Mouse (Mus musculus) gastrocnemius, postnatal 14 days (tissue): ENCODE data around the gene Cpne9. TPM values are rescaled to one million over a fixed set of nuclear protein-coding genes. Genes with fewer than 3 reads are reported as not detected.
"Not testable (repeated sequence)": the region's sequence is repeated elsewhere in the genome, so short reads cannot be mapped to it uniquely, and the experiment has no call there.

ENCODE experiments used
- DNase-seq: peaks from one replicate; pipeline ENCODE4 v3.0.0; 2021; ENCODE audit warnings: mixed read lengths
- intact Hi-C: fragments of 180-260 bp; cut with DNase I; formaldehyde crosslinking; loops from one replicate; pipeline ENCODE4 v1.15.1; 2025; ENCODE audit warnings: low total_unique reads
- total RNA-seq, 2 experiments: library from RNA; stranded (reverse); gene quantifications; 2 replicates each; pipeline ENCODE4 v1.2.3; 2021

The Cpne9 gene
- total RNA-seq, 2 experiments from 2014 or later = 0.14 TPM; not detected in 1

DNA sequence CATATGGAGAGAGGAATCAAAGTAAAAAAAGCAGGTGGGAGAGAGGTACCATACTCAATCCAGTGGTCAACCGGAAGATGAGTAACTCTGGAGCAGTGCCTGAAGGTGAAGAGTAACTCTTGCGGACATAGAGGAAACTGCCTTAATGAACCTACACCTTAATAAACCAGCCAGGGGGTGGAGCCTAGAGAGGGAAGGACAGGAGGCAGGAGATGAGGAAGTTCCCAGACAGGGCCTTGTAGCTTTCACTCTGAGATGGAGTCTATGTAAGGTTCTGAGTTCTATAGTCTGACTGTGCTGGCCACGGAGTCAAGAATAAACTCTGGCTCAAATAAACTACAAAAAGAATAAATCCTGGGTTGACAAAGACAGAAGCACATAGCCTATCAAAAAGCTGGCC is 2.8 kb downstream of the Cpne9 start:
- intact Hi-C loops = loop anchor here (10.0 kb wide), 1 partner anchor 90 kb away; the partner anchor contains the start of gene Lhfpl4
- no peak for DNase-seq

DNA sequence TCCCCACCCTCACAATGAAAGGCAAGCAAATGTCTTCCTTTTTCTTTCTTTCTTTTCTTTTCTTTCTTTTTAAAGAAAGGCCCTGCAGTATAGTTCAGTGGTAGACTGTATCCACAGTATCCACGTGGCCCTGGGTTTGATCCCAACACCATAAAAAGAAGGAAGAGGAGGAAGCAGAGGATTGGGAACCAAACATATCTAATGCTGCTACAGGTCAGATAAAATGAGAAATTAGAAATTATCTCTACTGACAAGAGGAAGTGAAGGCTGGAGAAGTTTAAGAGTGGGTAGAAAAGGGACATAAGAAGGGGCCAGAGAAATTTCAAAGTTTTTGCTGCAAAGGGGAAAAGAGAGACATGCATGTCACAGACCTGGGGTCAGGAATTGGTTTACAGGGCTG is 4.2 kb downstream of the Cpne9 start:
- intact Hi-C loops = loop anchor here (10.0 kb wide), 1 partner anchor 92 kb away; the partner anchor contains the start of gene Lhfpl4
- DNase-seq = no peak

DNA sequence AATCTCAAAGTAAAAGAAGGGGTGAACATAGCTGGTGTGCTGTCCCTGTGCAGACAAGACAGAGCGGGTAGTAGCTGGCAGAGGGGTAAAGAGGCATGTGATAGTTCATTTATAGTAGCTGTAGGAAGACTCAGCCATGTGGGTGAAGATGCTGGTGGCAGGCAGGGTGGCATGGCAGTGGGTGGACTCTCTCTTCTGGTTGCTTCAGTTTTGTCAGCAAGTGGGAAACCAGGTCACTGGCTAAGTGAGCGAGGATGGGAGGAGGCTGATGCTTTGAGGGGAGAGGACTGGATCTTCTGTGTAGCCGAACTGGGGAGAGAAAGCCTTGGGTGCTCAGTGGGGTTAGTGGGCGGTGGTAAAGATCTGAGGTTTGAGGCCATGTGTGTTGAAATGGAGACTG is 5.1 kb downstream of the Cpne9 start:
- DNase-seq = no peak
- intact Hi-C loops = loop anchor here (10.0 kb wide), 1 partner anchor 92 kb away; the partner anchor contains the start of gene Lhfpl4

DNA sequence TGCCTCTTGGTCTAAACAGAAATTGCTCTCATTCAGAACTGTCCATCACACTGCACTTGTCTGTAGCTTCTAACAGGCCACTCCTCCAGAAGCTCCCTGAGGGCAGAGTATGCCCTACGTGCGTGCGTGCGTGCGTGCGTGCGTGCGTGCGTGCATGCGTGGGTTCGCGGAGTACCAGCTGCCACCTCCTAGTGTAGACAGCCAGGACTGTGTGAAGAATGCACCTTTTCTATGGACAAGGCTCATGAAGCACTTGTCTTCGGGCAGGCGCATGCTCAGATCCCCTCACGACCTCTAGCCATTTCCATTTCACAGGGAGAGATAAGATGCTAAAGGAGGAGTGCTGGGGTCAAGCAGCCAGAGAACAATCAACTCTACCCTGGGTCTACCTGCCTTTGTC is 7.2 kb downstream of the Cpne9 start:
- no peak for DNase-seq
- intact Hi-C loops = loop anchor here (10.0 kb wide), 1 partner anchor 95 kb away; the partner anchor contains the start of gene Lhfpl4

DNA sequence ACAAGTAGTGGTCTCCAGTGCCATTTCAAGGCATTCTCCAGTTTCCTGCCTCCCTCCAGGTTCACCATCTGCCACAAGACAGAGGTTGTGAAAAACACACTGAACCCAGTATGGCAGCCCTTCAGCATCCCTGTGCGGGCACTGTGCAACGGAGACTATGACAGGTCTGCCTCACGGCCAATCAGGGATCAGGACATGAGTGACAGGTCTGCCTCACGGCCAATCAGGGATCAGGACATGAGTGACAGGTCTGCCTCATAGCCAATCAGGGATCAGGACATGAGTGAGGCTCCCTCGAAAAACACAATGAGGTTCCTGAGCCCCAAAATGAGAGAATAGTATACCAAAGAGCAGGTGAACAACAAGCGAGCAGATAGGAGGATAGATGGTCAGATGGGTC is 8.2 kb downstream of the Cpne9 start:
- no peak for DNase-seq
- intact Hi-C loops = no loop called here

DNA sequence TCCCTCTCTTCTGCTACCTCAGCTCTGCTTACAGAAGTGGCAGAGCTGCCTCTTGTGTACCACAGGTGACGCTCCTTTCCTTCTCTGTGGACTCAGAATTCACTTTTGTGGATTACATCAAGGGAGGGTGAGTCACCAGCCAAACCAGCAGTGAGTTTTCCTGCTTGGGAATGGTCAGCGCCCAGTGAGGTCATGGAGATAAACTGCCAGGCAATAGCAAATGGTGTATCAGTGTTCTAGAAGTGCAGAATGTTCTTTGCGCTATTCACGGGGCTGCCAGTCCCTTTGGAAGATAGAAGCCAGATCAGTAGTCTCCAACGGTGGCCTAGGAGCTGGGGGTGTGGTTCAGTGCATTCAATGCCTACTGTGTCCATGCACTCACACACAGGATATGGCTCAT is 10.8 kb downstream of the Cpne9 start:
- DNase-seq = no peak
- intact Hi-C loops = no loop called here

DNA sequence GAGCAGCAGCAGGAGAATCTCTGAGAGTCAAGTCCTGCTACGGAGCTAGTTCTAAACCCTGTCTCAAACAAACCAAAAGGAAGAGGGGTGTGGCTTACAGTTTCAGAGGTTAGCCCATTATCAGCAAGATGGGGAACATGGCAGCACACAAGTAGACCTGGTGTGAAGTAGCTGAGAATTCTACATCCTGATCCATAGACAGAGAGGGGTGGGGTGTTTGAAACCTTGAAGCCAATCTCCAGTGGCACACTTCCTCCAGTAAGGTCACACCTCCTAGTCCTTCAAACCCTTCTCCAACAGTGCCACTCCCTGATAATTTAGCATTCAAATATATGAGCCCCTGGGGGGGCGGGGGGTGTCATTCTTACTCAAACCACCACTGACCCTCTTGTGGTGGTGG is 13.9 kb downstream of the Cpne9 start:
- DNase-seq = no peak
- intact Hi-C loops = no loop called here

DNA sequence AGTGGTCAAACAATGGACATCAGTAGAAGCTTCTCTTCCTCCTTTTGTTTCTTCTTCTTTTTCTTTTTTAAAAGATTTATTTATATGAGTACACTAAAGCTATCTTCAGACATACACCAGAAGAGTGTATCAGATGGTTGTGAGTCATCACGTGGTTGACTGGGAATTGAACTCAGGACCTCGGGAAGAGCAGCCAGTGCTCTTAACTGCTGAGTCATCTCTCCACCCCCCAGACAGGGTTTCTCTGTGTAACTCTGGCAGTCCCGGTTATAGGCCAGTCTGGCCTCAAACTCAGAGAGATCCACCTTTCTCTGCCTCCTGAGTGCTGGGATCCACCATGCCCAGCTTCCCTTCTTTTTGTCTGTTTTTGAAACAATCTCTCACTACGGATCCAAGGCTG is 14.5 kb downstream of the Cpne9 start:
- no peak for DNase-seq
- intact Hi-C loops = no loop called here

DNA sequence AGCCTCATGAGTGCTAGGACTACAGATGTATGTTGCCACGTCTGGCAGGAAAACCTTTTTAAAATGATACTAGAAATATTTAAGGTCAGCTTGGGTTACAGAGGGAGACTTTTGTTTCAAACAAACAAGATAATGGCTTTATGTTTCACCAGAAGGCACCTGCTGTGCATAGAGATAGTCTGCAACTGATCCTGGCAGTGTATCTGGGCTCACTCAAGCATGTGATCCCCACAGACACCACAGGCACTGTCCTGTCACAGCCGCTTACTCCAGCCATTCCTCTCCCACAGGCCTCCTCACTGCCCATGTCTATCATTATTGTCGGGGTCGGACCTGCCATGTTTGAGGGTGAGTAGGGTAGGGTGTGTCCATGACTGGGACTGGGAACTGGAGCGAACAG is 19.2 kb downstream of the Cpne9 start:
- DNase-seq = no peak
- intact Hi-C loops = loop anchor here (10.0 kb wide), 1 partner anchor 267 kb away; no protein-coding TSS in a partner anchor

DNA sequence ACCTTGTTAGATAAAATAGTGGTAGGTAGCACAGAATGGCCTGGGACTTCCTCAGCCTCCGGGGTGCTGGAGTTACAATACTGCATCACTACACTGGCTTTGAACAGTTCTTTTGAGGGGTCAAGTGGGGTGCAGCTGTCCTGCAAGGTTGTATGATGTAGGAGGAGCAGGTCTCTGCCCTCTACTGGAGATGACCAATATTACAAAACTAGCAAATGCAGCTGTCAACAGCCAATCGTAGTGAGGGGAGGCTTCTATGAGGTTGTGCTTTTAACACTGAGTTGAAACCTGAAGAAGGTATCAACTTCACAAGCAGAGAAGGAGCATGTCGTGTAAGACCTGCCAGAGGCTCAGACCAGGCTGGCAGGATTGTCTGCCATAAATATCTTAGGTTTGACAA is 20.2 kb downstream of the Cpne9 start:
- DNase-seq = no peak
- intact Hi-C loops = loop anchor here (10.0 kb wide), 1 partner anchor 267 kb away; no protein-coding TSS in a partner anchor

DNA sequence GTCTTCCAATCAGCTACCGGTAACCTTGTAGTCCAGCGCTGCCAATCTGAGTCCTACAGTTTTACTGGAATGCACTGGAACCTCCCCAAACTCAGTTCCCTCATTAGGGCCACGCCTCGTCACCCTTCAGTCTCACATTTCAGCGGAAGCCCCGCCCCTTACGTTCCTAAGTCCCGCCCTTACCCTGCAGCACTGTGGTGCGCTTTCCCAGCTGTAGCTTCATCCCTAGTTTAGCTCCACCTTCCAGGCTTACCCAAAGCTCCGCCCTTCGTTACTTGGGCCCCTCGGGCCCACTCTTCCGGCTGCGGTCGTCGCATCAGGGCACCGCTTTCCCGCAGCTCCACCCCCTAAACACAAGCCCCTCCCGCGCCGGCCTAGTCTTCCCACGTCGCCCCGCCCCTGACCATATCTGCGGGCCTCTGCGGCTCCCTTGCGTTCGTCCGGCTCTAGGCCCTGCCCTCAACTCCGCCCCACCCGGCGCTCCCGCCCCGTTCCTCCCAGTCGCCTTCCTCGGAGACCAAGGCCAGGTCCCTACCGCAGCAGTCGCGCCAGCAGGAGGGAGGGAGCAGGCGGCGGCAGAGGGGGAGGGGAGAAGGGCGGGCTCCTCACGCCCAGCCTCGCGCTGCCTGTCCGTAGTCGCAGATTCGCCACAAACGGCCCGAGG is 24.3 kb downstream of the Cpne9 start:
- intact Hi-C loops = loop anchor here (10.0 kb wide), 1 partner anchor 272 kb away; no protein-coding TSS in a partner anchor
- DNase-seq = peak; percentile 100

DNA sequence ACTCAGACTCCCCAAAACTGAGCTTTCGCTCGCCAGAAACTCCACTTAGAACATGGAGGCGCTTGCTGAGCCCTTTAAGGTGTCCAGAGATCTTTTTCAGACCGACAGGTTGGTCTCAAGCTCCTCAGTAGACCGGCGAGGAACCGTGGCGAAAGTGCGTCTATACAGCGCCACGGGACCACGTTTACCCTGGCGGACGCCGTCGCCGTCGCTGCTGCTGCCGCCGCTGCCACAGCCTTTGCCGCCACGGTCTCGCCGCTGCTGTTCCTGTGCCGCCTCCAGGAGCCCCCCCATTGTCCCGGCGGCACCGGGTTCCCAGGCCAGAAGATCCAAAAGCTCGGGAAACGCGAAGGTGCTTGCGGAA is 24.9 kb downstream of the Cpne9 start, which contains the start of gene Brpf1:
Gene Brpf1, plus strand, starts transcription at position 152 of the 364 bp plus-strand sequence.
- DNase-seq = no peak
- intact Hi-C loops = loop anchor here (10.0 kb wide), 1 partner anchor 272 kb away; no protein-coding TSS in a partner anchor

DNA sequence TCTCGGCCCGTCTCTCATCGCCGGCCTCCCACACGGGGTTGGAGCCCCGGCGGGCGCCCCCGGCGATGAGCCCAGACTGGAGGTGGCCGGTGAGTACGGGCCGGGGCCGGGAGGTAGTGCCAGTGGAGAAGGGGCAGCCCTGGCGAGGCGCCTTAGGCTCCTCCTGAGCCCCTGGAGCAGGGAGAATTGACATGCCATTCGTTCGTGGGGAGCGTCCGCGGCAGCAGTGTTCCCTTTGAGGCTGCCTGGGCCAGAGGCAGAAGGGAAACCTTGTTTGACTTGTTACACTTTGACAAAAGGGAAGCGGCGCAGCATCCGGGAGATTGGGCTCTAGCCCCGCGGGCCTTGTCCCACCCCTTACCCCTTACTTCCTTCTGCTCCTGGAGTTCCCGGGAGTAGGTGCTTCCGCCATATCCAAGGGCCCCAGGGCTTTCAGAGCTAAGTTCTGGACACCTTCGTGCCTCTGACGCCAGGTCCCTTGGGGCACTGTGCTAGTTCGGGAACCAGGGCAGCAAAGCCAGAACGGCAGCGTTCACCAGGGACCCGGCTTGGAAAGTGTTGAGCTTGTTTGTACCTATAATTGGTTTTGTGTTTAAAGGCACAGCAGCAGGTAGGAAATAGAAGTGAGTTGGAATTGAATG is 25.5 kb downstream of the Cpne9 start:
- intact Hi-C loops = loop anchor here (10.0 kb wide), 1 partner anchor 273 kb away; no protein-coding TSS in a partner anchor
- peak; percentile 47 for DNase-seq

DNA sequence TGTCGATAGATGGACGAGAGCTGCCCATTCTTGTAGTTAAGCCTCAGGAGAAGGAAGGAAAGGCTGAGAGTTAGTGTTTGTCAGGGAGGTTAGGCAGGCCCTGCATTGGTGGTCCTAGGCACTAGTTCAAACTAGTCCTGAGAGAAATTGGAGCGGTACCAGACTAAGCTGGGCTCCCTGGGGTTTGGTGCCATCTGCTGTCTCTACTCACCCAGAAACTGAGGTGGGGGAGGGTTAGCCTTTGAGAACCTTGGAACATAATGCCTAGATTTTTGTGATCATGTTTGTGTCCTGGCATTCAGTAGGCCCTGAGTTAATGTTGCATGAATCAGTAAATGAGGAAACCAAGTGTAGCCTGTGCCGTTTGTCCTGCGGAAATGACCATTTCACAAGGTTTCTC is 26.0 kb downstream of the Cpne9 start:
- intact Hi-C loops = loop anchor here (10.0 kb wide), 1 partner anchor 273 kb away; no protein-coding TSS in a partner anchor
- DNase-seq = no peak

DNA sequence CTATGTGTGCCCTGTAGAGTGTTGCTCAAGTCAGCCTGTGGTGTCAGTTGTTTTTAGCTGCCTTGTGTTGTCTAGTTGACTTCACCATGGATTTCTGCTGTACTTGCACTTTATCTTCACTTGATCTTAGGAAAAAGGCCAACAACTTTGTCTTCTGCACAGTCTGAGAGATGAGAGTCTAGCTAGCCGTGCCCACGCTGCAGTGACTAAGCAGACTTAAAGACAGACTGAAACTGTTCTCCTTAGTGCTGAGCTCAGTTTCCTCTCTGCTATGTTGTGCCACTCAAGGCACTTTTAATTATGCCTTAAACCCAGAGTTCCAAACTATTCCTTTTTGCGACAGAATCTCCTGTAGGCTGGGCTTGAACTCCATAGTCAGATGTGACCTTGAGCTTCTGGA is 33.9 kb downstream of the Cpne9 start:
- intact Hi-C loops = no loop called here
- no peak for DNase-seq

DNA sequence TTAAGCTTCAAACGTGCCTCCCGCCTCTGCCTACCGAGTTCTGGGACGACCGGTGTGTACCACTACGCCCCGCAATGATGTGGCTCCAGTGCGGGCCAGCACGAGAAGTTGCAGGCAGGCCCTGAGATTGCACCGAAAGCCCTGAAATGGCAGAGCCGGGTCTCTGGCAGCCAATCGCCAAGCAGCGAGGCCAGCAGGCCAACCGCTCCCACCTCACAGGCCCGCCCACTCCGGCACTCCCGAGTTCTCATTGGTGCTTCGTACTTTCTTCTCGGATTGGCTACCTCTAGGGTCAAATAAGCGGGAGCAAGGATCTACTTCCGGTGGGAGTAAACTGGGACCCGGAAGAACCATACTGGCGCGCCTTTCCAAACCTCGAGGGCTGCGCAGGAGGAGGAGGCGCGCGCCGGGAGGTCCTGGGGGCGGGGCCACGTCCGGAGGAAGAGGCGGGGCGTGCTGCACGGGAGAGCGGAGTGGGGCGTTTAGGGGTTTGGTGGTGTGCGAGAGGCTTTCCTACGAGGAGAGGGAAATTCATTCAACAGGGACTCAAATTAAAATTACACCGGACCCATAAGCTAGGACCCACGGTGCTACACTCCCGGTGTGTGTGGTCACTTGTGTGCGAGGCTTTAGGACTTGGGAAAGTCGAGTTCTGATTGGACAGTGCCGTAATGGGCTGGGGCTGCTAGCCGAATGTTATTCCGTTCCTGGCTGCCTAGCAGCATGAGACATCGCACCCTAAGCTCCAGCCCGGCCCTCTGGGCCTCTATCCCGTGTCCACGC is 44.6 kb downstream of the Cpne9 start, which contains the start of gene Ogg1:
Gene Ogg1, plus strand, starts transcription at position 440 of the 783 bp plus-strand sequence.
- peak; percentile 98 for DNase-seq
- intact Hi-C loops = no loop called here

DNA sequence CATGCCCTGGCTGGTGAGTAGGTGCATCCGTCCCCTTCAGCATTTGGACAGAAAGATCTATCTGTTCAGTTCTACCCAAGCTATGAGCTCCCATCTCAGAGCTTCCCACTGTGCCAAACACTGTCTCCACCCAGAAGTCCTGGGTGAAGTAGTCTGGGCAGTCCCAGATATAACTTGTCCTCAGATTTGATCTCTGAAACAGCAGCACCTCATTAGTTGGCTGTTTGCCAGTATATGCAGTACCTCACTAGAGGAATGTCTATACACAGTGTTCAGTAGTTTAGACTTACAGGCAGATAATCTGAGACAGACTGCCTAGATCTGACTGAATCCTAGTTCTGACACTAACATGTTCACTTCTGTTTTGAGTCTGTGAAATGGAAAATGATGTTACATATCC is 47.3 kb downstream of the Cpne9 start:
- intact Hi-C loops = no loop called here
- DNase-seq = no peak

DNA sequence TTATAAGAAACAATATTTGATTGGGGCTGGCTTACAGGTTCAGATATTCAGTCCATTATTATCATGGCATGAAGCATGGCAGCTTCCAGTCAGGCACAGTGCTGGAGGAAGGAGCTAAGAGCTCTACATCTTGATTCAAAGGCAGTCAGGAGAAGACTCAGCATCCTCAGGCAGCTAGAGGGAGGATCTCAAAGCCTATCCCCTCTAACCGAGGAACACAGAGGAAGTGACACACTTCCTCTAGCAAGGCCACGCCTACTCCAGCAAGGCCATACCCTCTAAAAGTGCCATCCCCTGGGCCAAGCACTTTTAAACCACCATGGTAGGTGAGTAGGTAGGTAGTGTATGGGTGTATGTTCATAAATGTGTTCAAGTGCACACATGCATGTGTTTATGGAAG is 48.4 kb downstream of the Cpne9 start:
- no peak for DNase-seq
- intact Hi-C loops = no loop called here

DNA sequence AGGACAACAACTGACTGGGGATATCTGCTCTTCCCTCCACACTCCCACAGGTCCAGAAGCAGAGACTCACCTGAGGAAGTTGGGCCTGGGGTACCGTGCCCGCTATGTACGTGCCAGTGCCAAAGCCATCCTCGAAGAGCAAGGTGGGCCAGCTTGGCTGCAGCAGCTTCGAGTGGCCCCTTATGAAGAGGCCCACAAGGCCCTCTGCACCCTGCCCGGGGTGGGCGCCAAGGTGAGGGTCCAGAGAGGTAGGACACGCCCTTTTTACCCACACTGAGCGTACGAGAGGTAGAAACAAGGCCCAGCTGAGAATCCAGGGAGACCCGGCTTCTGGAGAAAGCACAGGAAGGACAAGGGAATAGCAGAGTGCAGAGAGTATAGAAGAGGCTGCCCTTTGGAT is 49.6 kb downstream of the Cpne9 start:
- intact Hi-C loops = no loop called here
- DNase-seq = no peak

DNA sequence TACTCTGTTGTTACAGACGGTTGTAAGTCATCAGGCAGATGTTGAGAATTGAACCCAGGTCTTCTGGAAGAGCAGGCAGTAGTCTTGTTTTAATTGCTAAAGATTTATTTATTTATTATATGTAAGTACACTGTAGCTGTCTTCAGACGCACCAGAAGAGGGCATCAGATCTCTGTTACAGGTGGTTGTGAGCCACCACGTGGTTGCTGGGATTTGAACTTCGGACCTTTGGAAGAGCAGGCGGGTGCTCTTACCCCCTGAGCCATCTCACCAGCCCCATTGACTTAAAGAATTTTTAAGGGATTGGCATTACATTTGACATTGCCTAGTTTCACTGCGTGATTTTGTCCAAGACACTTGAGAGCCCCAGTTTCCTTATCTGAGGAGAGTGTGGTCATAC is 50.6 kb downstream of the Cpne9 start:
- intact Hi-C loops = not testable (repeated sequence)

More for the DNA sequence above, 50.6 kb downstream of the Cpne9 start:
- DNase-seq = not testable (repeated sequence)
